Mouse (Mus musculus) adrenal gland, postnatal 14 days (tissue): ENCODE measurements at regions not wholly inside any gene's neighbourhood (a gene's known extent, or its start where the extent isn't known, plus 50 kb on each side); places are given as distances from the start of the nearest gene placed in this dataset.

ENCODE experiments used
- DNase-seq: peaks from one replicate; pipeline ENCODE4 v3.0.0; 2021; ENCODE audit warnings: mixed read lengths

DNA sequence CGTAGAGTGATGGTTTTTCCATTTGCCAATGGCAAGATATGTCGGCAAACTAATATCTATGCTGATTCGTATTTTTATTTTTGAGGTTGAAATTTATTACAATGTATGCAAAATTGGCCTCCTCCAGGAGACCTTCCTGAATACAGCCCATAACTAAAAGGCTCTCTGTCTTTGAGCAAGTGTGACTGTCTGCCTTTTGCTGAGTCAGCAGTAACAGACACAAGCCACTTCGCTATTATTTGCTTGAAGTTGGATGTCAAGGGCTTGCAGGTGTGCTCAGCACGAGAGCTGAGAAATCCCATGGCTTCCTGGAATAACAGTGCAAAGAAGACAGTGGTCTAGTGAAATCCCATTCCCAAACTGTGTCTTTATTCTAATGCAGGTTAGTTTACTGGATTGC lies 56.9 kb downstream of the Dmrt2 start:
- no peak for DNase-seq

GRCm38 (mm10) chr19:25729633-25730032 lies 57.4 kb downstream of the Dmrt2 start:
- DNase-seq, result no peak

GRCm38 (mm10) chr19:25778455-25778854 lies 106.2 kb downstream of the Dmrt2 start:
- DNase-seq, result no peak

DNA sequence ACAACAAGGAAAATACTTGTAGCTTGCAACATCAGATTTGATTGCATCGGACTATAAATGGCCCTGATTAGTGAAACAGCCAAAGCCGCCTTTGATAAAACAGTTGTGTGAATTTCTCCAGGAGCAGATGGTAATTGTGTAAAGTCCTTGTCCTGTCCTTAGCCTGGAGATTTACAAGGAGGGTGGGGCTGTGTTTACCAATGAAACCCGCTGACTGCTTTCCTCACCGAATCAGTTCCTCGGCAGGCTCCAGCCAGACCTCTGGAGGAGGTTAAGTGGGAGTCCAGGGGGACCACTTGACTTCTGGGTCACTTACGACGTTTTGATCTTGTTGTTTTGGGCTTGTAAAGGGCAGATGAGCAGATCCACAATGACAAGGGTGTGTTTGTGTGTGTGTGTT lies 107.1 kb downstream of the Dmrt2 start:
- peak; percentile 29 for DNase-seq

GRCm38 (mm10) chr19:25781314-25781713 lies 109.1 kb downstream of the Dmrt2 start:
- DNase-seq, result no peak

DNA sequence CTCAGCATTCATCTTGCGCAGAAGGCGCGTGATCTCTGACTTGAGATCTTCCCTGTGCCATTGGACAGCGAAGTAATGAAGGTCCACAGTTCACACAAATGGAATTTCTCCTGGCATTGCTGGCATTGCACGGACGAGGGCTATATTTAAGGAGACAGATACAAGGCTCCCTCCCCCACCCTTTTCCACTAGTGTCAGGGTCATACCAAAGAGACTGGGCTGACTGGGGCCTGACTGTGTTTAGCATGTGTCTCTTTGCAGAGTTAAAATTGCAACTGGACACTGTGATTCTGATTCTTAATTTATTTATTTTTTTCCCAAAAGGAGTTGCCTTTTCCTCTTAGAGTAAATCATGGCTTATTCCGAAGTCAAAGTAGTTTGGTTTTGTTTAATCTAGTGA lies 130.5 kb downstream of the Dmrt2 start:
- no peak for DNase-seq

- no peak for DNase-seq
Observed at GRCm38 (mm10) chr19:25805351-25805750, 133.1 kb downstream of the Dmrt2 start.

DNA sequence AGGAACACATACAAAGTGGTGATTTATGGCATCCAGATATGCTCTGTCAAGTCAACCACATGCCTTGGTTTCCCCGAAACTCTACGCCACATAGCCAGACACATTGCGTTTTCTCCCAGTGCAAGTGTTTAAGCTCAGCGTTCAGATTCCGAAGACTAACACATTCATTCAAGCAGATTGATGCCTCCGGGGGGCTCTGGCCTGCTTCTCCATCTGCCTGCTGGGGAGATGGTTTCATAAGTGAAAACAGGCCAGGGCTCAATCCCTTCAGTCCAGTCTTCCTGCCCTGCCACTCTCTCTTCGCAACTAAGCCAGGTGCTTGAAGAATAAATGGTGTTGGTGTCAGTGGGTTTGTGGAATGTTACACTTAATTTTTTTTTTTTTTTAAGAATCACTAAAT lies 141.4 kb downstream of the Dmrt2 start:
- DNase-seq, result no peak

GRCm38 (mm10) chr19:25845158-25845557 lies 172.9 kb downstream of the Dmrt2 start:
- DNase-seq, result no peak

DNA sequence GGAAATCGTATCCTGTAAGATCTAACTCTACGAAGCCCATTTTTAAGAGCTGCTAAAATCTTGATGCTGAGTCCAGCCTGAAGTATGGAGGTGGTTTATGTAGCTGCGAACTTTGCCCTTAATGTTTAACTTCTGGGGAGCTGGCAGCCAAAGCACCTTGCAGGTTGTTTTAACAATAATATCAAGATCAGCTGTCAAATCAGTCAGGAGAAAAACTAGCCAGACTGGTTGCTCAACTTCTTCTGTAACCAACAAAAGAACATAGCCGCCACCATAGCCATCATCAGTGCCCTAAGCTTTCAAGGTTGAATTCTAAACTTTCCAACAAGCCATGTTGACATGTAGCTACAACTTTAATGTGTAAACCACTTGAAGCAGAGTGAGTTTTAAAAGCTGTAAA lies 184.1 kb downstream of the Dmrt2 start:
- no peak for DNase-seq

DNA sequence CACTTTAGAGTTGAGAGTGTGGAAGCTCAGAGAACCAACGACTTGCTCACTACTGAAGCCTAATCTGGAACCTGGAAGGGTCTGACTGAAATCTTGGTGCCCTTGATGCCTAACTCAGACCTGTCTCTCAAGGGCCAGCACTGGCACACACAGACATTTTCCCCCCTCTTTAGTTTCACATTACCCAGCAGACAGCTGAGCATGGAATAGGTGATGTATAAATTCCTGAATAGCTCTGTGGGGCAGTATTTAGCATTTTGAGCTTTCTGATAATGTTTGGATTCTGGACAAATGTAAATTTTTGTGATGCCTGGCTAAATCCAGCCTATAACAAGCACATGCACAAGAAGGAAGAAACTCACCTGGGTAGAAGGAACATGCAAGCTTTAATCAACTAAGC lies 191.1 kb downstream of the Dmrt2 start:
- DNase-seq, result no peak

- peak; percentile 37 for DNase-seq
Observed at GRCm38 (mm10) chr19:25906721-25907120, 234.5 kb downstream of the Dmrt2 start.

GRCm38 (mm10) chr19:25922052-25922451 lies 249.8 kb downstream of the Dmrt2 start:
- peak; percentile 18 for DNase-seq

DNA sequence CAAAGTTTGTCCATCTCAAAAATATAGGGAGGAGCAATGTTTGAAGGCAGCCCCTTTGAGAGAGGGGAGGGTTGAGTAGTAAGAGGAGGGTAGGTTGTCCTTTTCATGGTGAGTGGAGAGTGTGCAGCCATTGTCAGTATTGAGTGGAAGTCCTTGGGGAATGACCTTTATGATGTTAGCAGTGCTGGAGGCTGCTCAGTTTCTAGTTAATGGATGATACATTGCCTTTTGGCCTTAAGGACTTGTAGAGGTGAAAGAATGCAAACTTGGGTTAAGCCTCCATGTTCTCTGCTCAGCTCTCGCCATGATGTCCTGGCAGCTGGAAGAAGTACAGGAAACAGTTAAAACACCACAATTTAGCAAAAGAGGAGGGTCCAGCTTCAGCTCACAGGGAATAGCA lies 250.6 kb downstream of the Dmrt2 start:
- no peak for DNase-seq

- DNase-seq, result no peak
Observed at GRCm38 (mm10) chr19:25923727-25924384, 251.6 kb downstream of the Dmrt2 start.

GRCm38 (mm10) chr19:25924385-25924769 lies 252.2 kb downstream of the Dmrt2 start:
- no peak for DNase-seq

DNA sequence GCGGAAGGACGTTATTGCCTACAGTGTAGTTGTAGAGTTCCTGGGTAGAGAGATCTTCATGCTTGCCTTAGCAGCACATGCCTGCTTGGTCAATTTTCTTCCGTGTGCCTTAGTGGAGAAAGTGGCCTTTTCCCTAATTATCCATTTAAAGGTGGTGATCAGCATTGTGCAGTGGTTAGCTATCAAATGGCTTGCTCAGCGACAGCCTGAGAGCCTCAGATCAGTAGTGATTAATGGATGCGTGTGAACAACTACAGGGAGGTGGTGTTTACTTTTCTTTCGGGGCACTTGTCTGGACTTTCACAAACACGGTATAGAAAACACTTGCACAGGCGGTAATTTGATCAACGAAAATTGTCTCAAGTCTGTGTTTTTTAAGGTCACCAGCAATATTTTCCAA lies 255.0 kb downstream of the Dmrt2 start:
- no peak for DNase-seq

- DNase-seq, result peak; percentile 68
Observed at GRCm38 (mm10) chr19:25937343-25937742, 265.1 kb downstream of the Dmrt2 start.

- no peak for DNase-seq
Observed at GRCm38 (mm10) chr19:25971210-25971609, 299.0 kb downstream of the Dmrt2 start.

DNA sequence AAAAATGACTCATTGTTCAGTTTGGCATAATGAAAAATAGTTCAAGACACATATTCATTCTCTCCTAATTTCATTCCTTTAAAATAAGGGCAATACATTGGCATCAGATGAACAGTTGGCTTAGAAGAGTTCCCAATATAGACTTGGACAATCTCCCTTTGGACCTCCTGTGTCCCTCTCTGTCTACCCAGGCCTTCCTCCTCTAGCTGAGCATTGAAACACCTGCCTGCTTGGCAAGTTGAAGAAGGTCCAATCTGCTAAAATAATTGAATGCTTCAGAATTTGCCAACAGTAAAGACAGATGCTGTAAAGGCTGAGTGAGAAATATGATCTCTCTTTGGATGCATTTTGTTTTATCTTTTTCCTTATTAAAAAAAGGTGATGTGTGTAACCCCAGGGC lies 303.0 kb downstream of the Dmrt2 start:
- no peak for DNase-seq

GRCm38 (mm10) chr19:25980308-25980707 lies 308.1 kb downstream of the Dmrt2 start:
- no peak for DNase-seq

DNA sequence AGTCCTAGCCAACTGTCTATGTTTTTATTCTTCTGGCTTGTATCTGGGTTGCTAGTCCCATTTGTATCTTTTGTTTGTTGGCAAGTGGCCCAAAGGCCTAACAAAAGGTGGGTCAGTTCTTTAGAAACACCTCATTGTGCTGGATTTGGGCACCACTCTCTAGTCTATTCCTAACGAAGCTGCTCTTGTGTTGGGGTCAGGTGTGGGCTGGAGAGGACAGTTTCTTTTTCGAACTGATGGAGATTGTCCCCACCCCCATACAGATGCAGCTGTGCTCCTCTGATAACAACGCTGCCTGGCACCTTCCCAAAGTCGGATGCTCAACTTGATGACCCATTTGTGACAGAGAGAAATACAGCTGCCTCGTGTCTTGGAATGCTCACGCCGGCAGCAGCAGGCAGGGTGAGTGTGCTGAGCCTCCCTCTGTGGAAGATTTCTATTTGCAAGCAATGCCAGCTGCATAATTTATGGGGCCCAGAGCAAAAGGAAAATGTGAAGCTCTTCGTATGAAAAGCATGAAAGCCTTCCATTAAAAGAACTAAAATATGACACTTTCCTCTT lies 342.5 kb downstream of the Dmrt2 start:
- DNase-seq, result peak; percentile 65

DNA sequence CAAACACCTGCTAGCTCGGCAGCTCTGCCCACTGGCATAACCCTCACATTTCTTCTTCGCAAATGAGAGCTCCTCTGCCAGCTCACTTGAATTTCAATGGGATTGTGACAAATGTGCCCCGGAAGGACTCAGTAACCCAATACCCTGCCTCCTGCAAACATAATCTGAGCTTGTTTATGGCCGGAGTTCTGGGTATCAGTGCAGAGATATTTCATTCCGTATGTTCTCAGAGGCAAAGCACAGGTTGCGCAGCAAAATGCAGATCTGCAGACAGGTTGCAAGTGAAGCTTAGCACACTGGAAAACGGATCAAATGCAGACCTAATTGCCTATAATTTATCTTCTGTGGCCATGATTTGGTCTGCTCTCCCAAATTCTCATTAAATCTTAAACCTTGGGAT lies 348.9 kb downstream of the Dmrt2 start:
- no peak for DNase-seq

DNA sequence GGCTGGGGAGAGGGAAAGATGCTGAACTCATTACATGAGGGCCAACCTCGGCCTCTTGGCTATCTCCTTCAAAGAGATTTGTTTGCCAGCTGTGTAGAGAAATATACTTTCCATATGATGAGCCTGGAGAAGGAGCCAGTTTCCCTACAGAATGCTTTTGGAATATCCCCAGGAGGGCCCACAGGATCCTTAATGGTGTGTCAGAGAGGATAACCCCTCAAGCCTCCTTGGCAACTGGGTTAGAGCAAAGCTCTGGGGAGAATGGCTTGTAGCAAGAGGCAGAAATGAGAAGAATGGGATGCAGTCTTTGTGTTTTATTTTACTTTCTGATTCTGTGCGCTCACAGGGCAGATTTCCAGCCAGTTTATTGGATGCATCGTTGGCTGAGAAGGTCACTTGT lies 353.9 kb downstream of the Dmrt2 start:
- no peak for DNase-seq

GRCm38 (mm10) chr19:26037270-26037669 lies 365.1 kb downstream of the Dmrt2 start:
- DNase-seq, result peak; percentile 87
